In genomic region chr9:95125683-95126082, GRCm38 (mm10) we compare ENCODE assay signal across 22 mouse cellular contexts.
DNase-seq lines count a peak whose midpoint lies in the region; ATAC-seq and TF ChIP-seq lines count a peak whose summit lies in the region.
"Had no signal": no experiment of that assay in that cellular context is flagged by ENCODE, and none has a peak within 500 bp of the region (broad histone marks: within the 10 kb centered on the region; RNA-seq: fewer than 3 reads in every experiment).

No protein-coding gene starts in this region.

- H3K4me2 ChIP-seq in limb, embryonic 12.5 days: no peak overlapping the region
- no peak overlapping the region for H3K4me2 ChIP-seq in embryonic facial prominence, embryonic 13.5 days
- H3K4me2 ChIP-seq: forebrain, embryonic 12.5 days; hindbrain, embryonic 12.5 days had no signal

- no peaks in the 10 kb centered on the region for H3K36me3 ChIP-seq in limb, embryonic 12.5 days
- H3K36me3 ChIP-seq in limb, embryonic 10.5 days: no peaks in the 10 kb centered on the region
- no peaks in the 10 kb centered on the region for H3K36me3 ChIP-seq in embryonic facial prominence, embryonic 13.5 days
- H3K36me3 ChIP-seq: forebrain, embryonic 12.5 days; heart, embryonic 10.5 days; hindbrain, embryonic 12.5 days had no signal

- TF ChIP-seq POLR2A in embryonic fibroblast, embryonic 13.5 days (IDR thresholded peaks at IDR 0.05; ENCODE audit: low read depth, low read length): no peak

- DNase-seq in limb, embryonic 10.5 days (ENCODE audit: low spot score): no peak
- DNase-seq in kidney, postnatal 4 days: no peak
- no peak for DNase-seq in right cerebral cortex, postnatal 10 days (ENCODE audit: low spot score in 2 of 2)
- DNase-seq: adrenal gland, adult 2 months; adrenal gland, postnatal 25 days; cerebellum, adult 11 months; cerebellum, adult 8-10 months; cerebellum, postnatal 36 days; gastrocnemius, postnatal 10 days; heart, adult 18-20 months; heart, postnatal 10 days; heart, postnatal 4 days had no signal

- H3K27me3 ChIP-seq in limb, embryonic 12.5 days: no peaks in the 10 kb centered on the region
- no peaks in the 10 kb centered on the region for H3K27me3 ChIP-seq in limb, embryonic 10.5 days (ENCODE audit: low read depth, poor library complexity, severe bottlenecking)
- no peaks in the 10 kb centered on the region for H3K27me3 ChIP-seq in embryonic facial prominence, embryonic 13.5 days
- H3K27me3 ChIP-seq: forebrain, embryonic 12.5 days; hindbrain, embryonic 12.5 days had no signal

- ATAC-seq in limb, embryonic 12.5 days (ENCODE audit: insufficient number of reproducible peaks, insufficient read depth, low FRiP score, low TSS enrichment, low read depth): no peak
- ATAC-seq in embryonic facial prominence, embryonic 13.5 days (ENCODE audit: insufficient number of reproducible peaks, insufficient read depth, low FRiP score, low TSS enrichment, low read depth): 0 out of 2 replicates have a peak, but pooled peaks have one; percentile 21
- ATAC-seq: forebrain, embryonic 16.5 days; hindbrain, embryonic 16.5 days; inflammation-experienced regulatory T-cells, adult 6 months; intestine, postnatal 0 days had no signal

- H3K4me1 ChIP-seq in limb, embryonic 12.5 days (replicated peaks): peaks cover 27% of the 10 kb centered on the region
- H3K4me1 ChIP-seq in limb, embryonic 10.5 days: peaks cover 17% of the 10 kb centered on the region
- peaks cover 35% of the 10 kb centered on the region for H3K4me1 ChIP-seq in embryonic facial prominence, embryonic 13.5 days
- H3K4me1 ChIP-seq in embryonic fibroblast, embryonic 13.5 days (ENCODE audit: control insufficient read depth, insufficient read depth, low read length): peaks cover 7% of the 10 kb centered on the region

- TF ChIP-seq CTCF in embryonic fibroblast, embryonic 13.5 days (IDR thresholded peaks at IDR 0.05; ENCODE audit: borderline replicate concordance, insufficient read depth, low read length): no peak

- H3K27ac ChIP-seq in limb, embryonic 12.5 days: peak overlapping the region; percentile 8; the same call in 1 of the 2 replicates
- no peak overlapping the region for H3K27ac ChIP-seq in limb, embryonic 10.5 days
- peak overlapping the region; percentile 62; the same call in 1 of the 2 replicates for H3K27ac ChIP-seq in embryonic facial prominence, embryonic 13.5 days
- H3K27ac ChIP-seq in embryonic fibroblast, embryonic 13.5 days (ENCODE audit: insufficient read depth, low read length): peak overlapping the region; percentile 21; the same call in 1 of the 2 replicates
- H3K27ac ChIP-seq: forebrain, embryonic 12.5 days; heart, embryonic 10.5 days; hindbrain, embryonic 12.5 days had no signal

- H3K4me3 ChIP-seq in limb, embryonic 12.5 days (replicated peaks): no peak overlapping the region
- H3K4me3 ChIP-seq in limb, embryonic 10.5 days: no peak overlapping the region
- H3K4me3 ChIP-seq in embryonic facial prominence, embryonic 13.5 days: no peak overlapping the region
- H3K4me3 ChIP-seq in embryonic fibroblast, embryonic 13.5 days (ENCODE audit: insufficient read depth, low read length): no peak overlapping the region
- H3K4me3 ChIP-seq: forebrain, embryonic 12.5 days; heart, embryonic 10.5 days; hindbrain, embryonic 12.5 days had no signal

- no peaks in the 10 kb centered on the region for H3K9me3 ChIP-seq in limb, embryonic 12.5 days
- no peaks in the 10 kb centered on the region for H3K9me3 ChIP-seq in limb, embryonic 10.5 days (replicated peaks)
- no peaks in the 10 kb centered on the region for H3K9me3 ChIP-seq in embryonic facial prominence, embryonic 13.5 days
- H3K9me3 ChIP-seq: forebrain, embryonic 12.5 days; heart, embryonic 10.5 days; hindbrain, embryonic 12.5 days had no signal

- no peak overlapping the region for H3K9ac ChIP-seq in limb, embryonic 12.5 days (replicated peaks)
- H3K9ac ChIP-seq in embryonic facial prominence, embryonic 13.5 days: no peak overlapping the region
- H3K9ac ChIP-seq: forebrain, embryonic 12.5 days; hindbrain, embryonic 12.5 days had no signal

- 19% methylated on average over 1 of the region's 1 CpGs for WGBS in limb, embryonic 12.5 days
- WGBS in limb, embryonic 10.5 days: 64% methylated on average over 1 of the region's 1 CpGs
- WGBS in embryonic facial prominence, embryonic 13.5 days: 28% methylated on average over 1 of the region's 1 CpGs
